In the genomic region with DNA sequence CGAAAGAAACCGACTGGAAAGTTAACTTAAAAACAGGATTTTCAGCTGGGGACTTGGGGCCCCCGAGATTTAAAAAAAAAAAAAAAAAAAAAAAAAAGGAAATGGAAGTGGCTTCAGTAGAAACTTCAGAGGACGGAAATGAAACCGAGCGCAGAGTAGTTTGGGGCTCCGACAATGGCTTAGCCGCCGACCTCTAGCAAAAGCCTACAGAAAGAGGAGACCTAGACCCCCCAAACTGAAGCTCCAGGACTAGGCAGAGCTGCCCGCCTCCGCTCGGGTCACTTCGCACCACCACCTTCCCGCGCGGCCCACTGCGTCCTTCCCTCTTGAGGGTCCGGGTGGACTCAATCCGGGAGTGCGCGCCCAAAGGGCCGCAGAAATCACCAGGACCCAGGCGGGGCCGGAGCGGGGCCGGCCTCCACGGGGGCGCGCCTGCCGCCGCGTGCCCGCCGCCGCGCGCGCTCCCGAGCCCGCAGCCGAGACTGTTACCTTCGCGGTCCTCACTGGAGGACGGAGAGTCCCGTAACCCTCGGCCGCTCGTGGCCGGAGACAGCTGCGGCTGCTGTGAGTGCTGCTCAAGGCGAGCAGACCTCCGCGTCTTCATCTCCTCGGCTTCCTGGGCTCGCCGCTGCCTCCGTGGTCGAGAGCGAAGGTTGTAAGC, we compare ENCODE assay signal across 8 mouse cellular contexts. TPM values are rescaled to one million over a fixed set of nuclear protein-coding genes. Genes with fewer than 3 reads are reported as not detected.
DNase-seq lines count a peak whose midpoint lies in the region; ATAC-seq and TF ChIP-seq lines count a peak whose summit lies in the region.

Tor1aip2 (plus strand) TSS at position 135 of the 661 bp plus-strand sequence.

- dilution Hi-C loops in CH12.LX (cut with MboI; ENCODE audit: extremely low pct_ligation_motif_present, extremely low pct_unique_long_range_greater_than_20kb, low sequenced_read_pairs): no loop called here

- peak within 1 kb of the TSS; percentile 77 to 90 (median 82) for H3K4me3 ChIP-seq in CH12.LX (replicated peaks in 1 of 3; ENCODE audit: low read depth in 2 of 3, low read length in 2 of 3, poor library complexity in 1 of 3)
- peak within 1 kb of the TSS; percentile 57 for H3K4me3 ChIP-seq in embryonic facial prominence, embryonic 11.5 days (ENCODE audit: low read depth, low read length)
- H3K4me3 ChIP-seq in heart, embryonic 10.5 days: peak within 1 kb of the TSS; percentile 82
- H3K4me3 ChIP-seq in lung, embryonic 14.5 days (ENCODE audit: low read depth, low read length): peak within 1 kb of the TSS; percentile 51

- in situ Hi-C loops in CH12.LX (cut with MboI; ENCODE audit: low pct_ligation_motif_present, low pct_unique_long_range_greater_than_20kb, low sequenced_read_pairs): no loop called here

- peak; percentile 63 for TF ChIP-seq EP300 in CH12.LX (IDR thresholded peaks at IDR 0.05; ENCODE audit: low read length)

- peak within 1 kb of the TSS; percentile 97 for H3K27ac ChIP-seq in CH12.LX (ENCODE audit: insufficient read depth, low read depth)
- peak within 1 kb of the TSS; percentile 99 for H3K27ac ChIP-seq in embryonic facial prominence, embryonic 11.5 days (replicated peaks; ENCODE audit: low read depth, low read length)
- peak within 1 kb of the TSS; percentile 97 for H3K27ac ChIP-seq in heart, embryonic 10.5 days
- peak within 1 kb of the TSS; percentile 100 for H3K27ac ChIP-seq in lung, embryonic 14.5 days (ENCODE audit: low read depth)

- TF ChIP-seq RAD21 in CH12.LX (IDR thresholded peaks at IDR 0.05; ENCODE audit: low read depth, low read length): no peak

- H3K4me2 ChIP-seq in CH12.LX (ENCODE audit: insufficient read depth, low read depth, poor library complexity, severe bottlenecking): peak within 1 kb of the TSS; percentile 85
- H3K4me2 ChIP-seq in embryonic facial prominence, embryonic 11.5 days (ENCODE audit: low read depth, low read length): peak within 1 kb of the TSS; percentile 58
- peak within 1 kb of the TSS; percentile 72 for H3K4me2 ChIP-seq in lung, embryonic 14.5 days

- peaks cover 20 to 33% of the 10 kb centered on the region in 2 experiments for H3K36me3 ChIP-seq in CH12.LX (replicated peaks in 1 of 2; ENCODE audit: control insufficient read depth in 1 of 2, insufficient read depth in 1 of 2, low read length in 1 of 2)
- H3K36me3 ChIP-seq in embryonic facial prominence, embryonic 11.5 days (replicated peaks; ENCODE audit: control insufficient read depth, insufficient read depth, low read depth, low read length): peaks cover 6% of the 10 kb centered on the region
- peaks cover 35% of the 10 kb centered on the region for H3K36me3 ChIP-seq in heart, embryonic 10.5 days
- H3K36me3 ChIP-seq in lung, embryonic 14.5 days (ENCODE audit: insufficient read depth): peaks cover 33% of the 10 kb centered on the region

- DNase-seq in CH12.LX (ENCODE audit: extremely low read depth): peak; percentile 79
- DNase-seq in NIH3T3 (ENCODE audit: low read depth): peak; percentile 94
- peak; percentile 89 for DNase-seq in embryonic facial prominence, embryonic 11.5 days (ENCODE audit: low spot score)
- peak; percentile 96 for DNase-seq in heart, embryonic 10.5 days (ENCODE audit: low spot score)
- DNase-seq in kidney, postnatal 25 days: peak; percentile 72 to 88
- peak; percentile 93 for DNase-seq in lung, embryonic 14.5 days
- no peak for DNase-seq in frontal cortex, postnatal 10 days (ENCODE audit: low spot score in 2 of 2)

- H3K9ac ChIP-seq in CH12.LX (ENCODE audit: insufficient read depth, low read depth): peak within 1 kb of the TSS; percentile 74
- H3K9ac ChIP-seq in embryonic facial prominence, embryonic 11.5 days (replicated peaks; ENCODE audit: low read length): peak within 1 kb of the TSS; percentile 89
- H3K9ac ChIP-seq in lung, embryonic 14.5 days: peak within 1 kb of the TSS; percentile 67

- H3K79me2 ChIP-seq in CH12.LX (replicated peaks; ENCODE audit: control insufficient read depth, extremely low read depth, insufficient read depth, poor library complexity, severe bottlenecking): peaks cover 34% of the 10 kb centered on the region

- peak; percentile 83 for ATAC-seq in embryonic facial prominence, embryonic 11.5 days (replicated peaks; ENCODE audit: insufficient number of reproducible peaks, low FRiP score, low TSS enrichment, low read depth)
- ATAC-seq in lung, embryonic 14.5 days (ENCODE audit: insufficient read depth): peak; percentile 89
- peak; percentile 16; the same call in 1 of the 2 replicates for ATAC-seq in neutrophil, adult 5-6 weeks (ENCODE audit: extremely low read depth, insufficient number of reproducible peaks, low FRiP score, poor library complexity, severe bottlenecking)

- peak; percentile 79 for TF ChIP-seq POLR2A in CH12.LX (IDR thresholded peaks at IDR 0.05; ENCODE audit: low read depth, low read length)

- H3K27me3 ChIP-seq in CH12.LX (replicated peaks): no peaks in the 10 kb centered on the region
- no peaks in the 10 kb centered on the region for H3K27me3 ChIP-seq in embryonic facial prominence, embryonic 11.5 days (ENCODE audit: control insufficient read depth, insufficient read depth, low read length)
- H3K27me3 ChIP-seq in heart, embryonic 10.5 days (ENCODE audit: insufficient read depth, poor library complexity, severe bottlenecking): no peaks in the 10 kb centered on the region
- H3K27me3 ChIP-seq in lung, embryonic 14.5 days (ENCODE audit: insufficient read depth, low read length): no peaks in the 10 kb centered on the region

- under 1% methylated on average over 58 of the region's 59 CpGs for WGBS in embryonic facial prominence, embryonic 11.5 days
- under 1% methylated on average over 59 of the region's 59 CpGs for WGBS in heart, embryonic 10.5 days
- WGBS in lung, embryonic 14.5 days: under 1% methylated on average over 59 of the region's 59 CpGs

- no peaks in the 10 kb centered on the region for H3K9me3 ChIP-seq in CH12.LX (replicated peaks; ENCODE audit: low read length)
- no peaks in the 10 kb centered on the region for H3K9me3 ChIP-seq in embryonic facial prominence, embryonic 11.5 days (replicated peaks; ENCODE audit: control insufficient read depth, low read length)
- H3K9me3 ChIP-seq in heart, embryonic 10.5 days: no peaks in the 10 kb centered on the region
- H3K9me3 ChIP-seq in lung, embryonic 14.5 days (ENCODE audit: low read depth, low read length): no peaks in the 10 kb centered on the region

- H3K4me1 ChIP-seq in CH12.LX (ENCODE audit: control insufficient read depth in 1 of 2, insufficient read depth in 2 of 2): peaks cover 2 to 22% of the 10 kb centered on the region in 2 experiments
- H3K4me1 ChIP-seq in embryonic facial prominence, embryonic 11.5 days (ENCODE audit: control insufficient read depth, insufficient read depth, low read length): peaks cover 4% of the 10 kb centered on the region; the same call in 1 of the 2 replicates
- peaks cover 11% of the 10 kb centered on the region; the same call in 1 of the 2 replicates for H3K4me1 ChIP-seq in heart, embryonic 10.5 days
- H3K4me1 ChIP-seq in lung, embryonic 14.5 days (ENCODE audit: insufficient read depth): no peaks in the 10 kb centered on the region

- no peak for TF ChIP-seq CTCF in CH12.LX (conservative IDR thresholded peaks at IDR 0.05 in 1 of 2, IDR thresholded peaks at IDR 0.05 in 1 of 2; ENCODE audit: low read depth in 2 of 2, low read length in 2 of 2)
- TF ChIP-seq CTCF in lung, embryonic 14.5 days (IDR thresholded peaks at IDR 0.05; ENCODE audit: low read depth): no peak

TF ChIP-seq in CH12.LX, 34 proteins besides CTCF, POLR2A, EP300 and RAD21 (continues in another document):
- TF ChIP-seq KAT2A (IDR thresholded peaks at IDR 0.05; ENCODE audit: insufficient replicate concordance, low read length) (no peak), NRF1 (IDR thresholded peaks at IDR 0.05; ENCODE audit: low read depth, low read length) (no peak; the same call in 1 of the 2 replicates), CHD1 (IDR thresholded peaks at IDR 0.05; ENCODE audit: low read depth, low read length) (peak; percentile 74; the same call in 1 of the 2 replicates), JUN (IDR thresholded peaks at IDR 0.05; ENCODE audit: insufficient read depth, low read depth, low read length) (no peak), MYC (IDR thresholded peaks at IDR 0.05; ENCODE audit: low read depth, low read length) (no peak), GABPA (IDR thresholded peaks at IDR 0.05; ENCODE audit: insufficient replicate concordance, low read depth, low read length) (no peak), E2F4 (IDR thresholded peaks at IDR 0.05; ENCODE audit: insufficient replicate concordance, low read depth, low read length) (0 out of 2 replicates have a peak, but pooled peaks have one; percentile 65), ELF1 (IDR thresholded peaks at IDR 0.05; ENCODE audit: low read depth, low read length) (no peak), IRF4 (IDR thresholded peaks at IDR 0.05; ENCODE audit: low read depth, low read length) (peak; percentile 76), NELFE (IDR thresholded peaks at IDR 0.05; ENCODE audit: low read depth, low read length) (peak; percentile 85), HCFC1 (IDR thresholded peaks at IDR 0.05; ENCODE audit: low read depth, low read length) (peak; percentile 22; the same call in 1 of the 2 replicates), MEF2A (IDR thresholded peaks at IDR 0.05; ENCODE audit: borderline replicate concordance, low read depth, low read length) (no peak), SIN3A (IDR thresholded peaks at IDR 0.05; ENCODE audit: low read length) (peak; percentile 32; the same call in 1 of the 2 replicates), USF2 (conservative IDR thresholded peaks at IDR 0.05; ENCODE audit: low read depth, low read length) (no peak), MAX (IDR thresholded peaks at IDR 0.05; ENCODE audit: low read length) (peak; percentile 47), ZC3H11A (IDR thresholded peaks at IDR 0.05; ENCODE audit: low read depth, low read length) (no peak), MAFK (IDR thresholded peaks at IDR 0.05; ENCODE audit: insufficient replicate concordance, low read length) (no peak), SMC3 (IDR thresholded peaks at IDR 0.05; ENCODE audit: low read depth, low read length) (no peak), ZKSCAN1 (IDR thresholded peaks at IDR 0.05; ENCODE audit: borderline replicate concordance, low read depth, low read length) (no peak), MXI1 (IDR thresholded peaks at IDR 0.05; ENCODE audit: low read depth, low read length) (no peak), USF1 (IDR thresholded peaks at IDR 0.05; ENCODE audit: low read depth, low read length) (no peak), CHD2 (IDR thresholded peaks at IDR 0.05; ENCODE audit: low read length) (no peak)

RNA-seq across cellular contexts. Expression of gene Tor1aip2, which starts in this region (rescaled TPM):
- total RNA-seq in CH12.LX (2012; rRNA removed) (28.7 and 34.5 TPM in 2 replicates), CH12.LX (2014; rRNA removed) (66.3 and 69.5 TPM in 2 replicates)
- 62.7 and 62.8 TPM in 2 replicates for polyA plus RNA-seq in CH12.LX (2012; ENCODE audit: insufficient read length, low read depth)
- 147 and 154 TPM in 2 replicates for polyA plus RNA-seq in embryonic facial prominence, embryonic 11.5 days (2014; fragmentation: Nextera tagmentation; extraction: Ambion mirVana)
- 92.8 and 108 TPM in 2 replicates for polyA plus RNA-seq in heart, embryonic 10.5 days (2016; fragmentation: Nextera tagmentation; extraction: Ambion mirVana)
- polyA plus RNA-seq in lung, embryonic 14.5 days (2014; fragmentation: Nextera tagmentation; extraction: Ambion mirVana): 119 and 121 TPM in 2 replicates
- 53.5 and 59.8 TPM in 2 replicates for total RNA-seq in neutrophil, adult 5-6 weeks (2017)

Comparison
In these comparisons a context has a peak if more than half of its experiments do, and no peak if none do; other contexts are left out.
1. DNase-seq: peak in CH12.LX (single experiment), NIH3T3 (single experiment), embryonic facial prominence, embryonic 11.5 days (single experiment), heart, embryonic 10.5 days (single experiment), kidney, postnatal 25 days (2 of 2) and lung, embryonic 14.5 days (single experiment); none in frontal cortex, postnatal 10 days (0 of 2).
2. ATAC-seq: peak in every context shown above with its lines; median percentile 89 in lung, embryonic 14.5 days; 83 in embryonic facial prominence, embryonic 11.5 days; 16 in neutrophil, adult 5-6 weeks.
3. Peak in every context shown above with its lines, with median percentiles within 50 percentile points of each other: H3K27ac ChIP-seq, H3K4me2 ChIP-seq, H3K4me3 ChIP-seq and H3K9ac ChIP-seq.